Mouse (Mus musculus): ENCODE data around the gene Ctdsp2.
A peak's percentile ranks its signal among the peaks of the same experiment; 100 is the strongest.

Ctdsp2 gene

DNA sequence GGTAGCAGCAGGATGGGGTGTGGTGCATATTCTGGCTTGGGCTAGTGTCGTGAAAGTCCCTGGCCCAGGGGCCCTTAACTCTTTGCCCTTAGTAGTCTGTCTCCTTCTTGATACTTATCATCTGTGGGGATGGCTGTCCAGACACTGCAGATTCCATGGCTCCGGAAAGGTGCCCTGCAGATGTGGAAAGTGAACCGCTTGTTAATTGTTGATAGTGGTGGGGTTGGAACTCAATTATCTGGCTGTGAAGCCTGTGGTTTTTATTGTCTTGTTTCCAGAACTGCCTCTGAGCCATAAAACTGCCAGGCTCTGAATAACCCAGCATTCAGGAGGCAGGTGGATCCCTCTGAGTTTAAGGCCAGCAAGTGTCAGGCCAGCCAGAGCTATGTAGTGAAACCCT lies 13.2 kb downstream of the Ctdsp2 start:
- no peak for DNase-seq

DNA sequence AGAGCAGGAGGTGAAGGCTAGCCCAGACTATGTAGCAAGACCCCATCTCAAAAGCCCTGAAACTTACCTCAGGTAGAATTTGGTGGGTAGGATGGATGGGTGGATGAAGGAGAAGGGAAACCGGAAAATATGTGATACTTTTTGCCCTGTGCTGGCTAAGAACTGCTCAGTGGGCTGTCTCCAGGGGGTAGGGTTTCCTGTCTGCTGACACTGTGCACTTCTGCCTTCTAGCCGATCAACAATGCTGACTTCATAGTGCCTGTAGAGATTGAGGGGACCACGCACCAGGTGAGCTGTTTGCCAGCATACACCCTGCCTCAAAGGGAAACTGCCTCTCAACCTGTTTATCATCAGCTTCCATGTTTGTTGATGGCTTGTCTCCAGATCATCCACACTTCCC lies 15.1 kb downstream of the Ctdsp2 start:
- no peak for DNase-seq

DNA sequence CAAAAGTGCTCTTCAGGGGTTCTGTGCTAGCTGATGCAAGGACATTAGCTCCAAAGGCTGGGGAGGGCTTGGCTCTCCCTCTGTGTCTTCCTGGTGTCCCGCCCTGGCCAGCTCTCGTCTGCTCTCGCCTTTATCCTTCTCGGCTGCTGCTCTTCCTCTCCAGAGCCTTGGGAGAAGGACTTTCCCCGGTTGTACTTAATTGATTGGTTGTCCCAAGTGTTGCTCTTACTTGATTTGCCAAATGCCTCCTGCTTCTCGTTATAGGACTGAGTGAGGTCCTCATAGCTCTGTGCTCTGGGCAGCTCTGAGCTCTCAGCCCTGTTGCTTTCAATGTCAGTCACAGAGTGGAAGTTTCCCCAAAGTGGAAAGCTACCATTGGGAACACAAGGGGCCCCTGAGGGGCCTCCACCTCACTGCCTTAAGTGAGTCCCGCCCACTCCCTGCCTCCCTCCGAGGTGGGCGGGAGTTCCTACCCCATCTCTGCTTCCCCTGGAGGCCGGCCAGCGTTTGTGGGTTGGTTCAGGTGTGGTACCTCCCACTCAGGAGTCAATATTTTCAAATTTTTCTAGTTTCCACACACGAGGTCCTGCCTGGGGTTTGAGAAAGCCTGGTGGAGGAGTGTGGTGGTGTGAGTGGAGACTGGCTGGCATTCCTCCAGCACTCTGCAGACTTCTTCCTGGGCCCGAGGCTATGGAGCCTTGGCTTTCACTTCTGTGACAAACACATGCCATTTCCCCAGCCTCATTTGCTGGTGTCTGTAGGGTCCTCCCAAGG lies 19.0 kb downstream of the Ctdsp2 start:
- DNase-seq = no peak

DNA sequence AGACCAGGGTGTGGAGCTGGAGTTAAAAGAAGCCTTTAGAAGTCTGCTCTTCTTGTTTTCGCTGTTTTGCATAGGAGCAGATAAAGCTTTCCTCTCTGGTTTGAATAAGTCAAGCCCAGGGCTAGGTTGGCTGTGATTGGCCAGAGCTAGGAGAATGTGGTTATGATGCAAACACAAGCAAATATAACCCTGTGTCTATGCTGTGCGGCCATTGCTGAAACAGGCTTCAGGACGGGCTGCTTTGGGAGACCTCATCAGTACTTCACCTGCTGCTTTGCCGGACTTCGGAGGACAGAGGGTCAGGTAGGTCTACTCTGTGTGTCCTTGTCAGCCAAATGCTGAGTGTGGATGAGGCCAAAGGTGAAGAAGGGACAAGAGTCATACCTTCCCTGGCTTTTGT lies 22.0 kb downstream of the Ctdsp2 start, which contains the start of gene Avil:
TSS of gene Avil (plus strand) at position 181 of the 400 bp plus-strand sequence.
- DNase-seq = no peak

DNA sequence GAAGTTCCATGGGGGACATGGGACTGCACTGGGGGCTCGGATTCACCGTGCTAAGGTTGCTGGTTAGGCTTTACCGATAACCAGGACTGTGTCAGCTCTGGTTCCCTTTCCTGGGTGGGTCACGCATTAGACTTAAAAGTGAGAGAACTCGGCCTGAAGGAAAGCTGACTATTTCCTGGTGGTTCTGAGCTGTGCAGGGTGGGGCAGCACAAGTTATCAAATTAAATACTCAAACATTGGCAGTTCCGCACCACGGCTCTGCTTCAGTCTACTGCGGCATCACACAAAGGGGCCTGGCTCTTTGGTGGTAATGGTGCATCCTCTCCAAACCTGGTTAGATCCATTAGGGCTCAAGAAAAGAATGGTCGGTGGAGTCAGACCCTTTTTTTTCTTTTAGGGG lies 22.8 kb downstream of the Ctdsp2 start:
- DNase-seq = no peak

DNA sequence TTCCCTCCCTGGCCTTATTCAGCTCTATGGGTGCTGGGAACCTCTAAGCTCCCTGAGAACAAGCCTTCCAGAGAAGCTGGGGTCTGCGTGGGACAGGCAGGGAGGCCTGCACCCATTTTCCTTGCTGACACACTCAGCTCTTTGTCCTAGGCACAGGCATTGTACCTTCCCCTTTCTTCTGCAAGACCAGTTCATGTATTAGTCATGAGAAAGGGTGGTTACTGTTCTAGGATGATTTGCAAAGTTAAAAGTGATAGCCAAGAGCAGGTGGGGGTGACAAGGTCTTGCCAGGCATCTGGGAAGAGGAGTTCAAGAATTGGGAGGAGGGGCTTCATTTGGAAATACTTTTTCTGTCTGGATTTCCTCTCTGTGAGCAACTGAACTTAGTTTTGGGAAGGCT lies 23.5 kb downstream of the Ctdsp2 start:
- no peak for DNase-seq

DNA sequence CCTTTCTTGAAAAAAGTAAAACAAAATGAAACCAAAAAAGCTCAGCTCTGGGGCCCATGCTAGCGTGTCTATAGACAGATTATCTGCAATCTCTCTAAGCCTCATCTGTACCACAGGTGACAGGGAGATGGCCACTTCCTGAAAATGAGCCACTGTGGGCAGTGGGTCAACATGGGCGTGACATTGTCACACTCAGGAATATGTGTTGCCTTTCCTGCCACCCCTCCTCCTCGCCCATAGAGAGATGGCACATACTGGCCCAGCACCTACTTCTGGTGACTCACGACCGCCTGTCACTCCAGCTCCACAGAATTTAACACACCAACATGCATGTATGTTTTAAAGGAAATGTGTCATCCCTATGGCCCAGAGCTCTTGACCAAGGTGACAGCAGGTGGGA lies 24.2 kb downstream of the Ctdsp2 start:
- DNase-seq = no peak

DNA sequence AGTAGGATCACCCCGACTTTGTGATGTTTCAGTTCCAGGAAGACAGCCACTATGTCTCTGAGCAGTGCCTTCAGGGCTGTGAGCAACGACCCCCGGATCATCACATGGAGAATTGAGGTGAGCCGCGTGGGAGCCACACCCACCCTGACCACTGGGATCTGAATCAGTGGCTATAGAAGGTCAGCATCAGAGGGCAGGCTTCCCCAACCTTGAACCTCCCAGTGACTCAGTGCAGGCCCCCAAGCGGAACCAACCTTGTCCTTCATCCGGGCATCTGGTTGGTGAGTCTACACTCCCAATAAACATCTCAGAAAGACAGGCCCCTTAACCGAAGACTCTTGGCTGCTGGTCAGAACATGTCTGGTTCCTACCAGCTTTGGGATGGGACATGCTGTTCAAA lies 24.8 kb downstream of the Ctdsp2 start:
- no peak for DNase-seq

DNA sequence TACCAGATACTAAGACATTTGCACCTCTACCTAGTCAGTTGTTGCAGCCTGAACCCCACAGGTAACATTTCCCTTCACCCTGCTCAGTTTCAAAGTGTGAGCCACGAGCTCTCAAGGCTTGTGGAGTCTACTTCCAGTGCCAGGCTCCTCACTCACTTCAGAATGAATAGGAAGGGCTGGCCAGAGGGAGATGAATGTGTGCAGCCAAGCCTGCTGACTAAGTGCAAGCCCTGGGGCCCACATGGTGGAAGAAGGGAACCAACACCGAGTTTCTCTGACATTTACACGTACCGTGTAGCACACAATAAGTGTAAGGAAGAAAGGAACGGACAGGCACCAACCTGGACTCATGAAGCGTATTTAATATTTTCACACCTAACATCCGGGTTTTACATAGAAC lies 25.3 kb downstream of the Ctdsp2 start:
- DNase-seq = no peak

DNA sequence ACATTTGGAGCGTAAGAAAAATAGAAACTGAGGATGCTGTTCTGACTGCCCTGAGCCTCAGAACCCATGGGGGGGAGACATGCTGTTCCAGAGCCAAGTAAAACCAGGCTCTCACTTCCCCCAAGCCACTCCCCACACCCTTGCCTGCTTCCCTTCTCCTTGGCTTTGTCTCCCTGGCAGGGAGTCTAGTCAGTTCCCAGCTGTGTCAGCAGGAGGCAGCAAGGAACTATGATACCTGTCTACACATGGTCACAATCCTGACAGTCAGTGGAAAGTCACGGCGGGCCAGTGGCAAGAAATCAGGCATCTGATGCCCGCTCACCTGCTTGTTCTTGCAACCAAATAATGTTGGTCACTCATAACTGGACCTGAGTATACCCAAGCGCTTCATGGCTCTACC lies 38.0 kb downstream of the Ctdsp2 start:
- DNase-seq = no peak

DNA sequence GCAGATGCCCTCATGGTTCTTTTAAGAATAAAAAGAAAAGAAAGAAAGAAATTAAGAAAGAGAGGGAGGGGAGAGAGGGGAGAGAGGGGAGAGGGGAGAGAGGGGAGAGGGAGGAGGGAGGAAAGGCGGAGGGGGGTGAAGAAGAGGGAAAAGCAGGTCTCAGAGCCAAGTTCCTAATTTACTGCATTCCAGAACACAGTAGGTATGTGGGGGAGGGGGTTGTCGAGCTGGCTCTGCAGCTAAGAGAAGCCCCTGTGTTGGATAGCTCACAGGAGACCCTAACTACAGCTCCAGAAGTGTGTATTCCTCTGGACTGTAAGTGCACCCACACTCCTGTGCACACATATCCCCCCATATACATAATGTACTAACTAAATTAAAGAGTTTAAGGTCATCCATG lies 38.6 kb downstream of the Ctdsp2 start:
- DNase-seq = no peak

DNA sequence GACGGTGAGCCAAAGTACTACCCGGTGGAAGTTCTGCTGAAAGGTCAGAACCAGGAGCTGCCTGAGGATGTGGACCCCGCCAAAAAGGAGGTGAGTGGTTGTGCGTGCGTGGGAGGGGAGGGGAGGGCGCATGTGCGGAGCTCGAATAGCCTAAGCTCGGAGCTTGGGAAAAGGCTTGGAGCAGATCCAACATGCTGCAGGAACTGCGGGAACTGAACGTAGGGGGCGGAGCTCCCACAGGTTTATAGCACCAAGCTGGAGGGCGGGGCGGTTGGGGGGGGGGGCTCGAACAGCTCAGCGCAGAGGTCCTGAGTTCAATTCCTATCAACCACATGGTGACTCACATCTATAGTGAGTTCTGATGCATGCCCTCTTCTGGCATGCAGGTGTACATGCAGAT lies 39.9 kb downstream of the Ctdsp2 start:
- DNase-seq = no peak

DNA sequence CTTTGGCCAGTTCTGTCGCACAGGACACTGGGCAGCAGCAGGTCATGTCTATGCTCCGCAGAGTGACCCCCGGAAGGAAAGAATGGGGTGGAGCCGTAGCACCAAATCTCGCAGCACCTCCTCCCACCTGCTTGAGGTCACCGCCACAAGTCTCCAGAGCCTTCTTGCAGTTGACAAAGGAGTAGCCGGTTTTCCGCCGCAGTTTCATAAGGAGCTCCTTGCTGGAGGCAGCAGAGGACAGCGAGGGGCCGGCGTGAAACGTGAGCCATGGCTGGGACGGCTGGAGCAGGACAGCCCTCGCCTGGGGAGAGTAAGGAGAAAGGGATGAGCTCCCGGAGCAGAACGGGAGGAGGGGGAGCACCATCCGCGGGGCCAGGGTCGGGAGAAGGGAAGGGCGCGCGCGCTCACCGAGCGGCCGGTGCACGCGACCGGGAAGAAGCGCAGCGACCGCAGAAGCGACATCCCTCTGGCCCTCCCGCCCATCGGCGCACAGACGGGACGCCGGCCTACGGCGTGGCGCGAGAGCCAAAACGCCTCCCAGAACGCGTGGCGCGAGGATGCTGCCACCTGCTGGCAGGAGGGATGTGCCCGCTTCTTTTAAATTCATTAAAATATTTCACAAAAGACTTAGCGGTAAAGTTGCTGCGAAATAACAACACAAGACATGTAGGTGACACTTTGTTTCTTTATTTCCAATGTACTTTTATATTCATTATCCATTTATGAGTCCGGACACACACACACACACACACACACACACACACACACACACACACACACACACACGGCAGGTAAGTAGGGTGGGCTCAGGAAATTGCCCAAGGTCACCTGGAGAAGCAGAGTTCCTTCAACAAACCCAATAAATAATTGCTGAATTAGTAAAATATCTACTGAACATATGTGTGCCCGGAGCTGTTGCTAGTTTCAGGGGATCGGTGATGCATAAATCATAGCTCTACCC lies 52.1 kb downstream of the Ctdsp2 start, which contains the start of gene Tsfm:
TSS of gene Tsfm (minus strand) at position 505 of the 961 bp plus-strand sequence.
- peak; percentile 94 for DNase-seq

DNA sequence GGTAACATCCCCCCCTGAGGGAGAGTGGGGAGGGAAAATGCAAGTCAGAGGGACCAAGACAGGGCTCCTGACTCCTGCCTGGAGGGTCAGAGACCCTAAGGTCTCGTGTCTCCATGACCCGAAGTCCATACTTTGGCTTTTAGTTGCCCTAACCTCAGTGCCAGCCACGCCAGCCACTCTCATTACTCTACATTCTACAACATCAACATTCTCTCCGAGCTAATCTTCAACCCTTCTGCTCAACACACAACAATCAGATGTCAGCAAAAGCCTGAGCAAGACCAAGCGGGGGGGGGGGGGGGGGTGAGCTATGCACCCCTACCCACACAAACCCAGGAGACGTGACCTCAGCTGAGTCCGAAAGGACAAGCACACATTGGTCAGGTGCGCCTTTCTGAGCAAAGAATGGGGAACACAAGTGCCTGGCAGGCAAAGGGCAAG lies 54.8 kb downstream of the Ctdsp2 start:
- DNase-seq = no peak

DNA sequence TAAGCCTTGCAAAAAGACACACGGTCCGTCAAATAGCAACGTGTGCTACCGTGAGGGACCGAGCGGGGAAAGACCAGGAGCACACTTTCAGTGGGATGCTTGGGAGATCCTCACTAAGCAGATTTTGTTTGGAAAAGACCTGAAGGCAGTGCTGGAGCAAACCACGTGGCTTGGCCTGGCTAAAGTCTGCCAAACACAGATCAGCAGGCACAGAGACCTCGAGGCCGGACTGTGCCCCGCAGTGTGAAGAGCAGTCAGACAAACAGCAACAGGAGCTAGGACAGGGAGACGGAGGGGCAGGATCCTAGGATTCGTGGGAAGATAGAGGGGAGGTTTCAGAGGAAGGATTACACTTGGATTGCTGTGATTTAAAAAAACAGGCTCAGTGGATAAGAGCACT lies 57.8 kb downstream of the Ctdsp2 start:
- no peak for DNase-seq

DNA sequence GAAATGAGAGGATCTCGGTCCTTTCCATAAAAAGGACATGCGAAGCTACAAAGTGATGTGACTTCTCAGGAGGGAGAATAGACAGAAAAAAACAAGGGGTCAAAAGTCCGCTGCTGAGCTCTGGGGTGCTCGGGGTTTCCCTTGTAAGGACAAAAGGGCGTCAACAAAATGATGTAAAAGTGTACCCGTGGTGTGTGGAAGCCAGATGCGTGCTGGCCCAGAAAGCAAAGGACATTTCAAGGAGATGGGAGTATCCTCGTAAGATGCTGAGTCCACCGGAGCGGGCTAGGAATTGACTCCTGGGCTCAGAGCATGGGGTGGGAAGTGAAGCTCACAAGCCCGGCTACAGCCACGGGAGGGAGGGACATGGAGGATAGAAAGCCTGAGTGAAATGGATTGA lies 59.1 kb downstream of the Ctdsp2 start:
- no peak for DNase-seq

DNA sequence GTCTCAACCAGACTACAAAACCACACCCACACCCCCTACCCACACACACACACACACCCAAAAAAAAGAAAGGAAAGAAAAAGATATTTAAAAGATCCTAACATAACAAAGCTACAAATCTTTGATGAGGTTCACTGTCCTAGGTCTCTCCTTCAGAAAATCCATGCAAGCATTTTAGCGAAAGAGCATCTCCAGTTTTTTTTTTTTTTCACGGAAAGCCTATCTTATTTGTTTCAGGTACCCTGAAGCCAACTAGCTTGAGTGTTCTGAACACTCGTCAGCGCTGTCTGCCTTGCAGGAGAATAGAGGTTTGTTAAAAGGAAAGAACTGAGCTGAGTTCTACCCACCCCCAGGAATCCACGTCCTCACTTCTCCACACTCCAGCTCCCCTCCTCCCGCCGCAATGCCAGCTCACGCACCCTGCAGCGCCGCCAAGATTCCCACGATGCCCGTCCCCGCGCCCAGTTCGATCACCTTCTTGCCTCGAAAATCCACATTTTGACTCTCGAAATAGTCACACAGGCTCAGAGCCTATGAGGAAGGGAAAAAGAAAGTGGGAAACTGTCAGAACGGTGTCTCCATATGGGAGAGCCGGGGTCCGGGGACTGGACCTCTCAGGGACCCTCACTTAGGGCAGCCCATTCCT lies 62.2 kb downstream of the Ctdsp2 start:
- DNase-seq = no peak

DNA sequence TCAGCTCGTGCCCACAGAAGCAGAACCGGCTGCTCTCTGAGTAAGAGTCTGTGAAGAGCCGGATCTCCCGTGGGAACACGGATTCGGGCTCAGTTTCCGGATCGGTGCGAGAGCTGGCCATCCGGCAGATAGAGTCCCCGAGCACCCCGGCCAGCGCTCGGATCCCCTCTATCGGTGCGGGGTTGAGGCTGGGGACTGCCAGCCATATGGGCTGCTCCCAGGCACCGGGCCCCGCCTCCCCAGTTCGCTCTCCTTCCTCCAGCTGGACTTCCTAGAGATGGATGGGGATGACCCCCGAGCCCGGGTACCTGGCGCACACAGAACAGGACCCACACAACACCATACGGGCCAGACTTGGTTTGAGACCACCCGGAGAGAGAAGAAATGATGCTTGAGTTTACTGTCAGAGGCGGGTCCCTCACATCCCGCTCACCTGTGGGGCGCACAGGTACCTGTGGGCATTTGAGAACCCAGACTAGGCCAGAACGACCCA lies 62.8 kb downstream of the Ctdsp2 start, which contains the start of the genes Mettl1 and Eef1akmt3:
TSS of gene Mettl1 (plus strand) at position 141 of the 493 bp plus-strand sequence.
TSS of gene Eef1akmt3 (minus strand) at position 240 of the 493 bp plus-strand sequence.
- DNase-seq = peak; percentile 34

DNA sequence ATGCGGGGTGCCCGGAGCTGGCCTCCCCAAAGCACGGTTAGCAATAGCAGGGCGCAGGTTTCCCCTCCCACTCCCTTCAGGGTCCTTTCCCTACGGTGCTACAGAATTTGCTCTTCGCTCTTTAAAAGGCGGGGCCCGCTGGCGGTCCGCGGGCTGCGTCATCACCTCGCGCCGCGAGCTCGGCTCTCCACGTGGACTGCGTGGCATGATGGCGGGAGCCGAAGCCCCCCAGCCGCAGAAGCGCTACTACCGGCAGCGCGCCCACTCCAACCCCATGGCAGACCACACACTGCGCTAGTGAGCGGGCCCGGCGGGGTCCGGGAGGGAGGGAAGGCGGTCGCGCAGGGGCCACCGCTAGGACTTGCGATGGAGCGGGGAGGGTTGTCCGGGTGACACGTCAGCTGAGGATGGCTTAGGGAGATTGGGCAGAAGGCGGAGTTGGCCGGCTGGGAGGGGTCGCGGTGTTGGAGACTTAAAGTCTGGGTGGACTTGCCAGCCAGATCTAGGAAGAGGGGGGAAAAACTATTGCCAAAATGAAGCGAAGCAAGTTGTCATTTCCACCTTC lies 63.3 kb downstream of the Ctdsp2 start:
- peak; percentile 81 for DNase-seq

DNA sequence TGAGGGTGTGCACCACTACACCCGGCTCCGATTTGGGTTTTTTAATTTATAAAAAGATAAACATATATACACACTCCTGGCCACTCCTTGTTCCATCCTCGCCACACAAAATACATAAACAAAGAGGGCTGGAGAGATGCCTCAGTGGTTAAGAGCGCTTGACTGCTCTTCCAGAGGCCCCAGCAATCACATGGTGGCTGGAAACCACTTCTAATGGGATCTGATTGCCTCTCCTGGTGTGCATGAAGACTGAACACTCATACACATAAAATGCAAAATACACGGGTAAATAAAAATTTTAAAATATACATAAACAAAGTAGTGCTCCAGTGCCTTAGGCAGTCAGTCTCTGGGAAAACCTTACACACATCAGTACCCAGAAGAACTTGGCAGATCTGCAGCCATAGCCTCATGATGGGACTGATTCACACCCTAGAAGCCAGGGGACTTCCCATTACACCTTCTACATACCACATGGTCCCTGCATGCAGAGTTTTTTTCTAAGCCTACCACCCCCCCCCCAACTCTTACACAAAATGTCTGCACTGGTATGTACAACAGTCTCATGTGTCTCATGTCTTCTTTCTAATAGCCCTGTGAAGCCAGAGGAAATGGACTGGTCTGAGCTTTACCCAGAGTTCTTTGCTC lies 64.1 kb downstream of the Ctdsp2 start:
- DNase-seq = no peak

DNA sequence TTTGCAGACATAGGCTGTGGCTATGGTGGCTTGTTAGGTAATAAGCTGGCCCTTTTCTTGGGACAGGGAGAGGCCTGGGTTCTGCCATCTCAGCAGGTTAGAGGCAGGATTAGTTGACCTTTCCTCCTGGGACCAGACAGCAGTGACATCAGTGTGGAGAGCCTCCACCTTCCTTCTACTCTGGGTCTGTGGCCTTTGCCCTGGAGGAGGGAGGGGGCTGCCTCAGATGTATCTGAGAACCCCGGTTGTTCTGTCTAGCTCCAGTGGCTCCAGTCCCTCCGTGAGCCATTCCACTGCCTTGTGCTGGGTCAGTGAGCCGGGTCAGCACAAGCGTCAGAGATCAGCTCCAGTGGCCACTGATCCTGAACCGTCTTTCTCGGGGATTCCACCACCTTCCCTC lies 64.7 kb downstream of the Ctdsp2 start:
- no peak for DNase-seq

DNA sequence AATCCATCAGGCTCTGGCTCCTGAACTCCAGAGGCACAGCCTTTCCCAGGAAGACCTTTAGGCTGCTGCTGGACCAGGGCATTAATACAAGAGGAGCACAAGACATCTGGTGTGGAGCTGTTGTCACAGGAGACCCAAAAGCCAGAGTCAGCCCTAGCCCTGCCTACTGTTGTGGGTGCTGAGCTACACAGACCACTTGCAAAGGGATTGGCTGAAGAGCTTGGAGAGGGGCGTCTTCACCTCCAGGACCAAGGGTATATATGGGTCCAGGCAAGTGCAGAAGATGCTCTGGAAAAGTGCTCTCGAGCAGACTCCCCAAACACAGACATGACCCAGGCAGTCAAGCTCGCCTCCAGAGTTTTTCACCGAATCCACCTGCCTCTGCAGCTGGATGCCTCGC lies 69.4 kb downstream of the Ctdsp2 start, which contains the start of gene Cyp27b1:
TSS of gene Cyp27b1 (plus strand) at position 297 of the 400 bp plus-strand sequence.
- no peak for DNase-seq

Measured in thymus, postnatal 14 days (tissue).